Mouse (Mus musculus): ENCODE measurements around the gene E330009J07Rik.

- TF ChIP-seq POLR2A (IDR thresholded peaks at IDR 0.05; ENCODE audit: insufficient read length, low read depth), result no peak
- no peak for TF ChIP-seq MAX (IDR thresholded peaks at IDR 0.05; ENCODE audit: low read depth)
- TF ChIP-seq MYOD1 (IDR thresholded peaks at IDR 0.05; ENCODE audit: control insufficient read depth in 1 of 3, insufficient read length in 2 of 3, low read depth in 2 of 3), result no peak
- no peak for TF ChIP-seq CEBPB (IDR thresholded peaks at IDR 0.05; ENCODE audit: insufficient read depth, poor library complexity, severe bottlenecking)
- TF ChIP-seq REST (IDR thresholded peaks at IDR 0.05; ENCODE audit: insufficient read depth, insufficient read length), result no peak
- no peak for TF ChIP-seq E2F4 (IDR thresholded peaks at IDR 0.05; ENCODE audit: insufficient read depth)
- TF ChIP-seq TCF3 (IDR thresholded peaks at IDR 0.05; ENCODE audit: insufficient read length, low read depth), result no peak
- TF ChIP-seq TCF12 (IDR thresholded peaks at IDR 0.05; ENCODE audit: insufficient read depth, poor library complexity, severe bottlenecking), result no peak
- TF ChIP-seq USF1 (IDR thresholded peaks at IDR 0.05; ENCODE audit: low read depth), result no peak
These were observed 43.8 kb upstream of the E330009J07Rik start for GRCm38 (mm10) chr6:40479705-40480104.

Measured in myocyte (in vitro differentiated cells).